20 mouse cellular contexts compared by ENCODE assay signal in the genomic region with DNA sequence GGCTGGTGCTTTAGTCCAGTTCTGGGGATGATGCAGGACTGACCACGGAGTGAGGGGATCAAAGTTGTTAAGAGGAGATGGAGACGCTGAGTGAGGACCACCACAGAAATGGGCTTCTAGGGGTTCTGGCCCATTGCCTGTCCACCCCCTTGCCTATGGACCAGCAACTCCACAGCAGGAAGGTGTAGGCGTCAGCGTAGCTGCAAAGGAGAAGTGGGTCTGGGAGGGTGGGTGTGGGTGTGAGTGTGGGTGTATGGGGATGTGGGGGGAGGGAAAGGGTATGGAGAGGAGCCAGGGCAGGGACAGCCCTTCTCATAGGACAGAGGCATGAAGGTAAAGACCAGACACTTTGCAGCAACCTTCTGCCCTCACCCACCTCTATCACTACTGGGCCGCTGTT. TPM values are rescaled to one million over a fixed set of nuclear protein-coding genes. Genes with fewer than 3 reads are reported as not detected.
"Had no signal": no experiment of that assay in that cellular context is flagged by ENCODE, and none has a peak within 500 bp of the region (broad histone marks: within the 10 kb centered on the region; RNA-seq: fewer than 3 reads in every experiment).

No protein-coding gene starts in this region.

- H3K36me3 ChIP-seq: limb, embryonic 10.5 days; limb, embryonic 13.5 days; liver, embryonic 12.5 days; liver, embryonic 15.5 days; lung, embryonic 15.5 days; stomach, embryonic 15.5 days had no signal

- H3K9me3 ChIP-seq: limb, embryonic 10.5 days; limb, embryonic 13.5 days; liver, embryonic 12.5 days; liver, embryonic 15.5 days; lung, embryonic 15.5 days; stomach, embryonic 15.5 days had no signal

- ATAC-seq: liver, embryonic 12.5 days had no signal

- H3K4me2 ChIP-seq: limb, embryonic 13.5 days; liver, embryonic 12.5 days; liver, embryonic 15.5 days; lung, embryonic 15.5 days; midbrain, embryonic 11.5 days; stomach, embryonic 15.5 days had no signal

- DNase-seq: kidney, adult 18-20 months; kidney, adult 9 months; kidney, postnatal 14 days; kidney, postnatal 4 days; liver; lung, adult 18-20 months; lung, postnatal 14 days; lung, postnatal 4 days; midbrain, embryonic 14.5 days; thymus, postnatal 36 days had no signal

- H3K27ac ChIP-seq: limb, embryonic 10.5 days; limb, embryonic 13.5 days; liver, embryonic 12.5 days; liver, embryonic 15.5 days; lung, embryonic 15.5 days; stomach, embryonic 15.5 days had no signal

- H3K9ac ChIP-seq: limb, embryonic 13.5 days; liver, embryonic 12.5 days; liver, embryonic 15.5 days; lung, embryonic 15.5 days; stomach, embryonic 15.5 days had no signal

- H3K4me3 ChIP-seq: limb, embryonic 10.5 days; limb, embryonic 13.5 days; liver, embryonic 12.5 days; liver, embryonic 15.5 days; lung, embryonic 15.5 days; stomach, embryonic 15.5 days had no signal

RNA-seq across cellular contexts. Expression of a gene that starts 1.6 kb away (rescaled TPM):
- polyA plus RNA-seq: midbrain, embryonic 14.5 days had no signal

RNA-seq across cellular contexts. Expression of a gene that starts 13.2 kb away (rescaled TPM):
- total RNA-seq: megakaryocyte-erythroid progenitor cell, adult 5-6 weeks had no signal
- polyA plus RNA-seq: limb, embryonic 10.5 days had no signal

RNA-seq across cellular contexts. Expression of a gene that starts 26.4 kb away (rescaled TPM):
- total RNA-seq: megakaryocyte progenitor cell, adult 5-6 weeks; megakaryocyte-erythroid progenitor cell, adult 5-6 weeks had no signal
- polyA plus RNA-seq: kidney, embryonic 16.5 days; limb, embryonic 10.5 days; limb, embryonic 13.5 days; liver, embryonic 12.5 days; liver, embryonic 15.5 days; lung, embryonic 15.5 days; stomach, embryonic 15.5 days had no signal
